Mouse (Mus musculus) kidney, adult 2 months (tissue): ENCODE results near the gene Wscd2.

ENCODE experiments used
- CTCF ChIP-seq: fragments of 200-500 bp; conservative IDR thresholded peaks from 2 replicates; pipeline ENCODE4 v1.5.1; 2011; ENCODE audit warnings: low read depth, mild to moderate bottlenecking, control low read depth, low read length, moderate library complexity, mixed read lengths; ENCODE audit not compliant: insufficient read depth, insufficient read length
- POLR2A ChIP-seq: fragments of 200-500 bp; IDR thresholded peaks from one replicate; pipeline ENCODE4 v1.6.1; 2011; ENCODE audit warnings: low read depth, low read length, control low read depth

- TF ChIP-seq CTCF (no peak), POLR2A (no peak)
Measured at GRCm38 (mm10) chr5:113607941-113608431, 117.9 kb downstream of the Wscd2 start.
